Mouse (Mus musculus) spleen, adult 2 months (tissue): Measurements from ENCODE around the gene Gfod1. TPM values are rescaled to one million over a fixed set of nuclear protein-coding genes. Genes with fewer than 3 reads are reported as not detected.

Experiments used
- DNase-seq, 2 experiments: peaks; one replicate each; pipeline versions ENCODE4 v3.0.0 to v3.0.0-alpha.2; 2012 to 2021; ENCODE audit warnings: low spot score in 2 of 2, low read depth in 1 of 2
- H3K27ac ChIP-seq: fragments of 200-500 bp; 2 replicates; pipeline ENCODE4 v1.5.1; 2012; ENCODE audit warnings: low read length, inconsistent platforms; ENCODE audit not compliant: insufficient read depth
- H3K27me3 ChIP-seq: fragments of 200-500 bp; 2 replicates; pipeline ENCODE4 v1.6.1; 2012; ENCODE audit warnings: mild to moderate bottlenecking, moderate library complexity, low read length, inconsistent platforms; ENCODE audit not compliant: control insufficient read depth, insufficient read depth
- H3K36me3 ChIP-seq: fragments of 200-500 bp; 2 replicates; pipeline ENCODE4 v1.6.1; 2012; ENCODE audit warnings: mild to moderate bottlenecking, low read length, inconsistent platforms; ENCODE audit not compliant: control insufficient read depth, insufficient read depth
- H3K4me1 ChIP-seq: fragments of 200-500 bp; 2 replicates; pipeline ENCODE4 v1.6.1; 2011; ENCODE audit warnings: inconsistent platforms; ENCODE audit not compliant: control insufficient read depth, insufficient read depth, insufficient read length
- H3K4me3 ChIP-seq: fragments of 200-500 bp; 2 replicates; pipeline ENCODE4 v1.5.1; 2011; ENCODE audit warnings: mild to moderate bottlenecking, inconsistent platforms; ENCODE audit not compliant: insufficient read depth, insufficient read length; ENCODE audit errors: extremely low read depth
- CTCF ChIP-seq: fragments of 200-500 bp; IDR thresholded peaks from 2 replicates; pipeline ENCODE4 v1.5.1; 2011; ENCODE audit warnings: mild to moderate bottlenecking, inconsistent platforms; ENCODE audit not compliant: insufficient read depth, insufficient read length, insufficient replicate concordance; ENCODE audit errors: extremely low read depth
- POLR2A ChIP-seq: fragments of 200-500 bp; IDR thresholded peaks from 2 replicates; pipeline ENCODE4 v1.6.1; 2011; ENCODE audit warnings: low read depth, low read length, inconsistent platforms
- WGBS: fragments of 180-500 bp; shearing (Covaris S2); methylation state at CpG from one replicate; pipeline ENCODE4 v1.1.7; 2018; 5-methylcytosine and 5-hydroxymethylcytosine counted together
- polyA plus RNA-seq: library from polyadenylated mRNA; depleted of rRNA; stranded (reverse); fragments of >200 nt; gene quantifications from 2 replicates; pipeline ENCODE4 v1.2.3, GENCODE M21; 2012

Gene Gfod1
- polyA plus RNA-seq, 1 experiment = 2.8 TPM

GRCm38 (mm10) chr13:43289076-43289475 lies 14.9 kb downstream of the Gfod1 start:
- WGBS = 71% methylated on average over 6 of the region's 6 CpGs
- Histone ChIP-seq H3K27me3 (no peaks in the 10 kb centered on the region), H3K4me3 (no peak overlapping the region), H3K4me1 (no peaks in the 10 kb centered on the region), H3K36me3 (no peaks in the 10 kb centered on the region), H3K27ac (no peak overlapping the region)
- DNase-seq = no peak
- no peak for TF ChIP-seq POLR2A
- no peak for TF ChIP-seq CTCF

DNA sequence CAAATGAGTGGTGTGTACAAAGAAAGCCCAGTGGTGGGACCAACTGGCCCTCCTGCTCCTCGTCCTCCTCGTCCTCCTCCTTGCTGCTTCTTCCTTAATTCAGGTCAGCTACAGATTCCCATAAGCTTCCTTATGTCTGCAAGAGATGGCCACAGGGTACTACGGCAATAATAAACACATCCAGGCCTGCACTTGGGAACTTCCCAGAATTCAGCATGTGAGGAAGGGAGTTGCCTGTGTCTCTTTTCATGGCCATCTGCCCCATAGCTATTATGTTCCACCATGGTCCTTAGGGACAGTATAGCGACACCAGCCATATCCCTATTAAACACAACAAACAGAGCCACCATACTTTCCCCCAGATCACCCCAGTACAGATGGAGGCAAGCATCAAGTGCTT lies 15.5 kb downstream of the Gfod1 start:
- 85% methylated on average over 4 of the region's 4 CpGs for WGBS
- Histone ChIP-seq H3K27me3 (no peaks in the 10 kb centered on the region), H3K27ac (no peak overlapping the region), H3K4me1 (no peaks in the 10 kb centered on the region), H3K4me3 (no peak overlapping the region), H3K36me3 (no peaks in the 10 kb centered on the region)
- TF ChIP-seq POLR2A = no peak
- no peak for TF ChIP-seq CTCF
- DNase-seq = no peak

GRCm38 (mm10) chr13:43288026-43288425 lies 15.9 kb downstream of the Gfod1 start:
- Histone ChIP-seq H3K27me3 (no peaks in the 10 kb centered on the region), H3K4me3 (no peak overlapping the region), H3K27ac (no peak overlapping the region), H3K4me1 (no peaks in the 10 kb centered on the region), H3K36me3 (no peaks in the 10 kb centered on the region)
- TF ChIP-seq CTCF (no peak), POLR2A (no peak)
- 84% methylated on average over 5 of the region's 5 CpGs for WGBS
- DNase-seq = no peak

GRCm38 (mm10) chr13:43286836-43287235 lies 17.1 kb downstream of the Gfod1 start:
- no peak for TF ChIP-seq POLR2A
- no peak for TF ChIP-seq CTCF
- Histone ChIP-seq H3K27ac (no peak overlapping the region), H3K4me3 (no peak overlapping the region), H3K4me1 (no peaks in the 10 kb centered on the region), H3K27me3 (no peaks in the 10 kb centered on the region), H3K36me3 (no peaks in the 10 kb centered on the region)
- WGBS = 83% methylated on average over 7 of the region's 7 CpGs
- no peak for DNase-seq

DNA sequence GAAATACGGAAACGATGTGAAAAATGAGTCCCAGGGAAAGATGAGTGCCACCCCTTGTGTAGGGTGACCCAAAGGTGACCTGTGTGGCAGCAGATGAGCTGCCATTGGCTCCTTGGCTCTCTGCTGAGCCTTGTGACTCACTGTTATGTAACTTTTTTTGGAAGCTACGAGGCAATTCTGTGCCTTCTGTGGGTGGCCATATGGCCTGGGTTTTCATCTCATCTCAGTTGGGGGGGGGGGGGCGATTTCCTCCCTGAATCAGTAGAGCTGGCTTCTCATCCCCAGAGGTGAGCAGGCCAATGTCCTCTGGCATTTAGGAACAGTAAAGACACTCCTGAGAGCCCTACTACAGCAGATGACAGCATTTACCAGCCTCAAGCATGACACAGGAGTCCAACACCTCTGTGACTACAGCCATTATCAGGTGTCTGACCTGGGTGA lies 19.2 kb downstream of the Gfod1 start:
- Histone ChIP-seq H3K4me1 (no peaks in the 10 kb centered on the region), H3K36me3 (no peaks in the 10 kb centered on the region), H3K27me3 (no peaks in the 10 kb centered on the region), H3K4me3 (no peak overlapping the region), H3K27ac (no peak overlapping the region)
- 79% methylated on average over 4 of the region's 4 CpGs for WGBS
- no peak for TF ChIP-seq POLR2A
- no peak for TF ChIP-seq CTCF
- no peak for DNase-seq

DNA sequence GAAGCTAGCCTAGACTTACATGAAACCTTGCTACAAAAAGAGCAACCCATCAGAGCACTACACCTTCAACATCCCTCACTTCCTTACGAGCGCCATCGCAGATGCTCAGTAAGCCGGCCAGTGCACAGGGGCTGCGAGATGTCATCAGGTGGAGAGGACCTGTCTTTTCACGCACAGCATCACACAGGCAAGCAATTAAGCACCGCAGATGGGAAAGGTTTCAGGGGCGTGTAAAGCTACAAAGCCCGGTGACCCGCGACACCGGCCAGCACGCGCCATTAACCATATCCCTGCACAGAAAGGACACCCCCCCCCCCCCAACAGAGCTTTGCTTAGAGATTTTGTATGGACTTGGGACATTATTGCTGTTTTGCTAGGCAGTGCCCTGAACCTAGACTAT lies 30.1 kb downstream of the Gfod1 start:
- Histone ChIP-seq H3K4me1 (peaks cover 3% of the 10 kb centered on the region; the same call in 1 of the 2 replicates), H3K27ac (no peak overlapping the region), H3K36me3 (no peaks in the 10 kb centered on the region), H3K4me3 (no peak overlapping the region), H3K27me3 (no peaks in the 10 kb centered on the region)
- WGBS = 95% methylated on average over 14 of the region's 14 CpGs
- DNase-seq = no peak
- no peak for TF ChIP-seq CTCF
- no peak for TF ChIP-seq POLR2A

DNA sequence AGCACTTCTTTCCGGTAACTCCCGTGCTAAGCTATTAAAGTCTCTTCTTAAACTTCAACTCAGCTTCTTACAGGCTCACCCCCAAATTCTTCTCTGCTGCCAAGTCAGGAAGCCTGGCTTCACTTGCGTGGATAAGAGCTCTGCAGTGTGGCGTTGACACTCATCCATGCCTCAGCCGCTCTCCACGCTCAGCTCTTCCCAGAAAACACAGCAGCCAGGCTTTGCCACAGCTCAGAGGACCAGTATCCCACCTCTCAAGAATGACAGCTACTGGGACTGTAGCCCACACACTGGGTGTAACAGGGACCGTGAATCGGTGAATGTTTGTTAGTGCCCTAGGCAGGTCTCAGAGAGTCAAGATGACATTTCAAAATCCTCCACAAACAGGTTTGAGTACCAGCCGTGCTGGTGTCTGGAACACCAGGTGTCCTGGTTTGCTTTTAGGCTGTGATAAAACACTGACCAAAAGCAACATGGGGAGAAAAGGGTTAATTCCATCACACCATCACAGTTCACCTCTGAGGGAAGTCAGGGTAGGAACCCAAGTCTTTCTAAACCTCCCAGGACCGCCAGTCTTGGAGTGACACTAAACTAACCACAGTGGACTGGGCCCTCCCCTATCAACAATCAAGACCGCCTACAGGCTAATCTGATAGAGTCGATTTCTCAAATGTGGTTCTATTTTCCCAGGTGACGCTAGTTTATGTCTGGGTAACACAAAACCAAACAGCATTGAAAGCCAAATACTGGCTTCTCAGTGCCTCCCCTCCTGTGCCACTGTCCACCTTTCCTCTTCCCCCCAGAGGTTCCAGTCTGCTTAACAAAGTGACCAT lies 31.5 kb downstream of the Gfod1 start:
- WGBS = 84% methylated on average over 13 of the region's 13 CpGs
- no peak for TF ChIP-seq POLR2A
- TF ChIP-seq CTCF = no peak
- H3K4me1 ChIP-seq = peaks cover 13% of the 10 kb centered on the region; the same call in 1 of the 2 replicates

More for the DNA sequence above, 31.5 kb downstream of the Gfod1 start:
- H3K36me3 ChIP-seq = no peaks in the 10 kb centered on the region
- H3K4me3 ChIP-seq = no peak overlapping the region
- H3K27me3 ChIP-seq = no peaks in the 10 kb centered on the region
- no peak overlapping the region for H3K27ac ChIP-seq
- DNase-seq = no peak
